Mouse (Mus musculus) E14TG2a.4 (cell line): Measurements from ENCODE around the gene Fdx1l.

Experiments used
- H3K27me3 ChIP-seq: 2 replicates; pipeline ENCODE4 v1.6.1; 2014; ENCODE audit warnings: low read length, control low read depth; ENCODE audit not compliant: insufficient read depth
- H3K36me3 ChIP-seq: 2 replicates; pipeline ENCODE4 v1.6.1; 2014; ENCODE audit warnings: low read length, control low read depth; ENCODE audit not compliant: insufficient read depth
- H3K4me1 ChIP-seq: replicated peaks from 2 replicates; pipeline ENCODE4 v1.6.1; 2014; ENCODE audit warnings: low read depth, low read length, control low read depth
- H3K4me3 ChIP-seq: replicated peaks from 2 replicates; pipeline ENCODE4 v1.5.1; 2014; ENCODE audit warnings: mild to moderate bottlenecking, low read length
- H3K9me3 ChIP-seq: 2 replicates; pipeline ENCODE4 v1.6.1; 2014; ENCODE audit warnings: low read length, control low read depth
- CTCF ChIP-seq: conservative IDR thresholded peaks from 2 replicates; pipeline ENCODE4 v1.5.1; 2014; ENCODE audit warnings: low read length
- NANOG ChIP-seq: IDR thresholded peaks from 2 replicates; pipeline ENCODE4 v1.6.1; 2014; ENCODE audit warnings: borderline replicate concordance, low read length, mixed read lengths
- POU5F1 ChIP-seq: IDR thresholded peaks from 2 replicates; pipeline ENCODE4 v1.6.1; 2014; ENCODE audit warnings: low read length, borderline replicate concordance

The Fdx1l gene

GRCm38 (mm10) chr9:21028560-21029110 lies 44.8 kb downstream of the Fdx1l start:
- Histone ChIP-seq H3K4me3 (peak overlapping the region; percentile 74), H3K9me3 (no peaks in the 10 kb centered on the region), H3K4me1 (peaks cover 94% of the 10 kb centered on the region), H3K27me3 (peaks cover 19% of the 10 kb centered on the region), H3K36me3 (peaks cover 54% of the 10 kb centered on the region)
- TF ChIP-seq NANOG, result no peak
- TF ChIP-seq CTCF, result no peak
- no peak for TF ChIP-seq POU5F1

GRCm38 (mm10) chr9:21027774-21028290 lies 45.6 kb downstream of the Fdx1l start:
- H3K36me3 ChIP-seq, result peaks cover 60% of the 10 kb centered on the region
- H3K9me3 ChIP-seq, result no peaks in the 10 kb centered on the region
- H3K4me3 ChIP-seq, result peak overlapping the region; percentile 27; the same call in 1 of the 2 replicates
- H3K27me3 ChIP-seq, result peaks cover 11% of the 10 kb centered on the region
- H3K4me1 ChIP-seq, result peaks cover 93% of the 10 kb centered on the region
- TF ChIP-seq POU5F1 (no peak), CTCF (no peak), NANOG (no peak)

GRCm38 (mm10) chr9:21026849-21027248 lies 46.6 kb downstream of the Fdx1l start:
- H3K27me3 ChIP-seq, result peaks cover 2% of the 10 kb centered on the region
- peak overlapping the region; percentile 37; the same call in 1 of the 2 replicates for H3K4me3 ChIP-seq
- H3K36me3 ChIP-seq, result peaks cover 70% of the 10 kb centered on the region
- H3K4me1 ChIP-seq, result peaks cover 95% of the 10 kb centered on the region
- no peaks in the 10 kb centered on the region for H3K9me3 ChIP-seq
- no peak for TF ChIP-seq NANOG
- TF ChIP-seq POU5F1, result no peak
- TF ChIP-seq CTCF, result no peak

GRCm38 (mm10) chr9:21025258-21025810 lies 48.1 kb downstream of the Fdx1l start:
- TF ChIP-seq NANOG (no peak), CTCF (no peak), POU5F1 (no peak)
- Histone ChIP-seq H3K4me1 (peaks cover 97% of the 10 kb centered on the region), H3K36me3 (peaks cover 85% of the 10 kb centered on the region), H3K27me3 (no peaks in the 10 kb centered on the region), H3K4me3 (peak overlapping the region; percentile 37; the same call in 1 of the 2 replicates), H3K9me3 (no peaks in the 10 kb centered on the region)

GRCm38 (mm10) chr9:21022726-21023125 lies 50.7 kb downstream of the Fdx1l start:
- peaks cover 96% of the 10 kb centered on the region for H3K4me1 ChIP-seq
- H3K4me3 ChIP-seq, result 0 out of 2 replicates have a peak overlapping the region, but pooled peaks have one; percentile 7
- no peaks in the 10 kb centered on the region for H3K27me3 ChIP-seq
- TF ChIP-seq POU5F1 (no peak), NANOG (no peak), CTCF (no peak)
- H3K9me3 ChIP-seq, result no peaks in the 10 kb centered on the region
- peaks cover 96% of the 10 kb centered on the region for H3K36me3 ChIP-seq

- Histone ChIP-seq H3K4me3 (0 out of 2 replicates have a peak overlapping the region, but pooled peaks have one; percentile 7), H3K36me3 (peaks cover 96% of the 10 kb centered on the region), H3K4me1 (peaks cover 96% of the 10 kb centered on the region), H3K9me3 (no peaks in the 10 kb centered on the region), H3K27me3 (no peaks in the 10 kb centered on the region)
- TF ChIP-seq CTCF, result no peak
- no peak for TF ChIP-seq POU5F1
- TF ChIP-seq NANOG, result no peak
Measured at GRCm38 (mm10) chr9:21022288-21022687, 51.1 kb downstream of the Fdx1l start.

- H3K27me3 ChIP-seq, result no peaks in the 10 kb centered on the region
Measured at GRCm38 (mm10) chr9:21021363-21021762, 52.1 kb downstream of the Fdx1l start.

GRCm38 (mm10) chr9:21018600-21018999 lies 54.8 kb downstream of the Fdx1l start:
- H3K27me3 ChIP-seq, result no peaks in the 10 kb centered on the region
- no peaks in the 10 kb centered on the region for H3K9me3 ChIP-seq
- H3K4me1 ChIP-seq, result peaks cover 84% of the 10 kb centered on the region
- no peak for TF ChIP-seq POU5F1
- no peak for TF ChIP-seq NANOG
- no peak for TF ChIP-seq CTCF
- H3K4me3 ChIP-seq, result peak overlapping the region; percentile 45
- H3K36me3 ChIP-seq, result peaks cover 64% of the 10 kb centered on the region

More at GRCm38 (mm10) chr9:21021363-21021762, 52.1 kb downstream of the Fdx1l start:
- TF ChIP-seq NANOG (no peak), CTCF (no peak), POU5F1 (no peak)
- Histone ChIP-seq H3K9me3 (no peaks in the 10 kb centered on the region), H3K36me3 (peaks cover 92% of the 10 kb centered on the region), H3K4me1 (peaks cover 92% of the 10 kb centered on the region), H3K4me3 (no peak overlapping the region)
